Mouse (Mus musculus) thymus, adult 2 months (tissue): ENCODE results near the gene Olfr1330.
"Not testable (repeated sequence)": the region's sequence is repeated elsewhere in the genome, so short reads cannot be mapped to it uniquely, and the experiment has no call there.

Experiments used
- CTCF ChIP-seq: fragments of 200-500 bp; IDR thresholded peaks from 2 replicates; pipeline ENCODE4 v1.5.1; 2012; ENCODE audit warnings: mild to moderate bottlenecking, control low read depth, low read length, moderate library complexity, borderline replicate concordance; ENCODE audit not compliant: control insufficient read depth, poor library complexity, insufficient read depth; ENCODE audit errors: extremely low read depth
- POLR2A ChIP-seq: fragments of 200-500 bp; IDR thresholded peaks from 2 replicates; pipeline ENCODE4 v1.6.1; 2012; ENCODE audit warnings: mild to moderate bottlenecking, low read length, control low read depth, moderate library complexity; ENCODE audit not compliant: control insufficient read depth, poor library complexity, insufficient read depth; ENCODE audit errors: extremely low read depth

GRCm38 (mm10) chr4:118917365-118917764 is 29.0 kb downstream of the Olfr1330 start, which contains the start of gene Olfr1329:
- not testable (repeated sequence) for TF ChIP-seq CTCF, POLR2A
